Mouse (Mus musculus) embryonic fibroblast, embryonic 13.5 days (primary cell): ENCODE results near the gene Ybx3.

Experiments used
- CTCF ChIP-seq: IDR thresholded peaks from 2 replicates; pipeline ENCODE4 v1.5.1; 2011; ENCODE audit warnings: mild to moderate bottlenecking, control low read depth, low read length, moderate library complexity, borderline replicate concordance; ENCODE audit not compliant: insufficient read depth
- POLR2A ChIP-seq: IDR thresholded peaks from 2 replicates; pipeline ENCODE4 v1.6.1; 2011; ENCODE audit warnings: low read depth, mild to moderate bottlenecking, control low read depth, low read length, moderate library complexity

DNA sequence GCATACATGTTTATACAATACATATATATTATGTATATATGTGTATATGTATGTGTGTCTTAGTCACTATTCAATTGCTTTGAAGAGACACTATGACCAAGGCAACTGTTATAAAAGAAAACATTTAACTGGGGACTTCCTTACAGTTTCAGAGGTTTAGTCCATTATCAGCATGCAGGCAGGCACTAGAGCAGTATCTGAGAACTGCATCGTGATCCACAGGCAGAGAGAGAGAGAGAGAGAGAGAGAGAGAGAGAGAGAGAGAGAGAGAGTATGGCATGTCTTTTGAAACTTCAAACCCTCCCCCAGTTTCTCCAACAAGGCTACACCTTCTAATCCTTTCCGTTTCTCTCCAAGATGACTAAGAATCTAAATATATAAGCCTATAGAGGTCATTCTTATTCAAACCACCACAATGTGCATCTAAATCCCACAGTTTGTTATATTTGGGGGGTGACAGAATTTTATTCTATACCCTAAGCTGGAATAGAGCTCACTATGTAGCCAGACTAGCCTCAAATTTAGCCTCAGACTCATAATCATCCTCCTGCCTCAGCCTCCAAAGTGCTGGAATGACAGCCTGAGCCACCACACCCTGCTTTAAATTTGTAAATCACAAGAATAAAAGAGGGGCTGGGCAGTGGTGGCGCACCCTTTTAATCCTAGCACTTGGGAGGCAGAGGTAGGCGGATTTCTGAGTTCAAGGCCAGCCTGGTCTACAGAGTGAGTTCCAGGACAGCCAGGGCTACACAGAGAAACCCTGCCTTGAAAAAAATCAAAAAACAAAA, 5.8 kb upstream of the Ybx3 start:
- TF ChIP-seq POLR2A: no peak
- TF ChIP-seq CTCF: no peak
